Mouse (Mus musculus): ENCODE data around the gene Gimap9.

GRCm38 (mm10) chr6:48636515-48636914 is 39.4 kb upstream of the Gimap9 start:
- TF ChIP-seq CTCF (IDR thresholded peaks at IDR 0.05) (no peak), EP300 (IDR thresholded peaks at IDR 0.05) (no peak)

All from lung, postnatal 0 days (tissue).